Mouse (Mus musculus) limb, embryonic 15.5 days (tissue): Measurements from ENCODE around the gene Hus1. TPM values are rescaled to one million over a fixed set of nuclear protein-coding genes. Genes with fewer than 3 reads are reported as not detected.

ENCODE experiments used
- polyA plus RNA-seq: library from polyadenylated mRNA; unstranded; fragments of >200 nt; fragmentation: Nextera tagmentation; extraction: Ambion mirVana; gene quantifications from 2 replicates; pipeline ENCODE4 v1.2.1, GENCODE M21; 2015

The Hus1 gene
- polyA plus RNA-seq, 1 experiment from 2014 or later, result 11.1 TPM

Other genes with a start within 250 kb of the Hus1 start
- 0.08 and 0.09 TPM in 2 replicates for gene Pkd1l1, start 37.9 kb downstream of the Hus1 start, polyA plus RNA-seq
- 0.33 and 0.81 TPM in 2 replicates for gene Gm11992, start 37.4 kb upstream of the Hus1 start, polyA plus RNA-seq
- gene Sun3, start 37.8 kb upstream of the Hus1 start, polyA plus RNA-seq, result not detected in 2 replicates
- gene Upp1, start 106.9 kb upstream of the Hus1 start, polyA plus RNA-seq, result 6.1 and 7.4 TPM in 2 replicates
- gene Abca13, start 180.8 kb upstream of the Hus1 start, polyA plus RNA-seq, result 0.01 and 0.03 TPM in 2 replicates